ENCODE assay signal across 12 mouse cellular contexts in the genomic region with DNA sequence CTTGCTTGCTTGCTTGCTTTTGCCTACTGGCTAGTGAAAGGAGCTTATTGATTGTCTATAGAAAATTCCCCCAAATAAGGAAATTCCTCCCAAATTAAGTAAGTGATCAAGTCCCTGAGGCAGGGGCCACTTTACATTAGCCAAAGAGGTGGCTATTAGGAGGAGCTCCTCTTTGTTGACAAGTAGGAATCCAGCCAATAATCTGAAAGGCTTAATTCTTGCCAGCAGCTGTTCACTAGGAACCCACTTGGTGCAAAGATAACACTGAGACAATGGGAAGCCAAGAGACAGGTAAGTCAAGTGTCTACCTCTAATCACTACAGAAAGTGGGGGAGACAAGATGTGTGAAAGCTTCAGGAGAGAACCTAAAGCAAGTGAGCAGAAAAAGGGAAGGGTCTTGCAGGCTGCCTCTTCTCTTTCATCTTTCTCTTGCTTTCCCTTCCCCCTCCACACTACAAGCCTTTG.
DNase-seq lines count a peak whose midpoint lies in the region; ATAC-seq lines count a peak whose summit lies in the region.
"Had no signal": no experiment of that assay in that cellular context is flagged by ENCODE, and none has a peak within 500 bp of the region (broad histone marks: within the 10 kb centered on the region; RNA-seq: fewer than 3 reads in every experiment).

No protein-coding gene starts in this region.

- no peaks in the 10 kb centered on the region for H3K27me3 ChIP-seq in forebrain, embryonic 11.5 days (ENCODE audit: control insufficient read depth, insufficient read depth, low read length)
- H3K27me3 ChIP-seq in hindbrain, embryonic 10.5 days (ENCODE audit: insufficient read depth, poor library complexity, severe bottlenecking) = no peaks in the 10 kb centered on the region
- H3K27me3 ChIP-seq in midbrain, embryonic 11.5 days (ENCODE audit: control insufficient read depth, insufficient read depth, low read length) = no peaks in the 10 kb centered on the region
- H3K27me3 ChIP-seq in neural tube, embryonic 15.5 days (replicated peaks) = no peaks in the 10 kb centered on the region
- H3K27me3 ChIP-seq: CH12.LX; lung, embryonic 15.5 days had no signal

- peak overlapping the region; percentile 31; the same call in 1 of the 2 replicates for H3K4me2 ChIP-seq in forebrain, embryonic 11.5 days (ENCODE audit: low read depth, low read length, severe bottlenecking)
- H3K4me2 ChIP-seq in midbrain, embryonic 11.5 days = no peak overlapping the region
- H3K4me2 ChIP-seq in neural tube, embryonic 15.5 days = no peak overlapping the region
- H3K4me2 ChIP-seq: liver, embryonic 11.5 days; lung, embryonic 15.5 days had no signal

- H3K4me3 ChIP-seq in forebrain, embryonic 11.5 days (ENCODE audit: low read depth, low read length) = no peak overlapping the region
- H3K4me3 ChIP-seq in hindbrain, embryonic 10.5 days = peak overlapping the region; percentile 35; the same call in 1 of the 2 replicates
- H3K4me3 ChIP-seq in midbrain, embryonic 11.5 days (ENCODE audit: low read depth, low read length) = no peak overlapping the region
- no peak overlapping the region for H3K4me3 ChIP-seq in neural tube, embryonic 15.5 days (replicated peaks)
- H3K4me3 ChIP-seq: layer of hippocampus, adult 2 months; lung, embryonic 15.5 days had no signal

- peak overlapping the region; percentile 87 for H3K27ac ChIP-seq in forebrain, embryonic 11.5 days (ENCODE audit: low read depth, low read length)
- peak overlapping the region; percentile 95 for H3K27ac ChIP-seq in hindbrain, embryonic 10.5 days
- peak overlapping the region; percentile 82 for H3K27ac ChIP-seq in midbrain, embryonic 11.5 days (ENCODE audit: low read depth, low read length)
- H3K27ac ChIP-seq in neural tube, embryonic 15.5 days (replicated peaks) = peak overlapping the region; percentile 77
- H3K27ac ChIP-seq: lung, embryonic 15.5 days had no signal

- H3K9me3 ChIP-seq in forebrain, embryonic 11.5 days (ENCODE audit: control insufficient read depth, low read length) = no peaks in the 10 kb centered on the region
- no peaks in the 10 kb centered on the region for H3K9me3 ChIP-seq in hindbrain, embryonic 10.5 days
- H3K9me3 ChIP-seq in midbrain, embryonic 11.5 days (ENCODE audit: control insufficient read depth, low read length) = no peaks in the 10 kb centered on the region
- no peaks in the 10 kb centered on the region for H3K9me3 ChIP-seq in neural tube, embryonic 15.5 days (replicated peaks)
- H3K9me3 ChIP-seq: lung, embryonic 15.5 days had no signal

- H3K36me3 ChIP-seq in forebrain, embryonic 11.5 days (ENCODE audit: control insufficient read depth, insufficient read depth, low read length) = no peaks in the 10 kb centered on the region
- H3K36me3 ChIP-seq in hindbrain, embryonic 10.5 days = no peaks in the 10 kb centered on the region
- H3K36me3 ChIP-seq in midbrain, embryonic 11.5 days (ENCODE audit: control insufficient read depth, insufficient read depth, low read length) = no peaks in the 10 kb centered on the region
- no peaks in the 10 kb centered on the region for H3K36me3 ChIP-seq in neural tube, embryonic 15.5 days
- H3K36me3 ChIP-seq: lung, embryonic 15.5 days had no signal

- no peak for ATAC-seq in forebrain, embryonic 11.5 days (replicated peaks; ENCODE audit: low FRiP score)
- no peak for ATAC-seq in midbrain, embryonic 11.5 days (ENCODE audit: low FRiP score)
- ATAC-seq in neural tube, embryonic 15.5 days (ENCODE audit: low FRiP score) = no peak

- no peak overlapping the region; the same call in 1 of the 2 replicates for H3K9ac ChIP-seq in forebrain, embryonic 11.5 days (ENCODE audit: low read length)
- no peak overlapping the region for H3K9ac ChIP-seq in midbrain, embryonic 11.5 days (ENCODE audit: low read length)
- H3K9ac ChIP-seq in neural tube, embryonic 15.5 days (replicated peaks) = no peak overlapping the region
- H3K9ac ChIP-seq: lung, embryonic 15.5 days had no signal

- no peak for DNase-seq in forebrain, embryonic 11.5 days (ENCODE audit: low spot score)
- DNase-seq in hindbrain, embryonic 10.5 days (ENCODE audit: low spot score) = no peak
- DNase-seq in midbrain, embryonic 11.5 days (ENCODE audit: low spot score, missing footprints) = peak; percentile 95
- DNase-seq in adrenal gland, adult 18-20 months (ENCODE audit: low spot score in 2 of 2) = no peak
- DNase-seq in testis, postnatal 10 days (ENCODE audit: low spot score) = no peak
- no peak for DNase-seq in thymus, postnatal 0 days (ENCODE audit: low spot score)
- DNase-seq: cerebellum, adult 2 months had no signal

- H3K4me1 ChIP-seq in forebrain, embryonic 11.5 days (replicated peaks; ENCODE audit: control insufficient read depth, insufficient read depth, low read length) = peaks cover 11% of the 10 kb centered on the region
- peaks cover 45% of the 10 kb centered on the region for H3K4me1 ChIP-seq in hindbrain, embryonic 10.5 days (replicated peaks)
- H3K4me1 ChIP-seq in midbrain, embryonic 11.5 days (ENCODE audit: control insufficient read depth, insufficient read depth, low read length) = peaks cover 18% of the 10 kb centered on the region
- peaks cover 22% of the 10 kb centered on the region for H3K4me1 ChIP-seq in neural tube, embryonic 15.5 days
- H3K4me1 ChIP-seq: lung, embryonic 15.5 days had no signal
